Mouse (Mus musculus): Measurements from ENCODE around the gene Pglyrp2. TPM values are rescaled to one million over a fixed set of nuclear protein-coding genes. Genes with fewer than 3 reads are reported as not detected.

The Pglyrp2 gene
- total RNA-seq, 2 experiments from 2014 or later: 0.16 to 0.20 TPM

DNA sequence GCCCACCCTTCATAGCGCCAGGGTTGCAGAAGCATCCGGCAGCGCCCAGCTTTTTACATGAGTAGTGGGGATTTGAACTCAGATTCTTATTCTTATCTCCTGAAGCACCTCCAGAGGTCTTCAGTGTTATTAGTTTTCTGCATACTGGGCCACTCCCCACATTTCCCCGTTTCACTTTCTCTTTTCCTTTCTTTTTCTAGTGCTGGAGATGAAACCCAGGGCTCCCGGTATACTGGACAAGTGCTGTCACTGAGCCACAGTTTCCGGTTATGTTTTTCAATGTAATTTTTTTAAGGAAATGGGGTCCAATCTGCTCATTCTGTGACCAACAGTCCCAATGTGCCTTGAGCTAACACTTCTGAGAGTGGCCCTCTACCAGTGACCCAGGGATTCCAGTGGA, 12.1 kb downstream of the Pglyrp2 start:
- intact Hi-C loops (cut with DNase I): no loop called here
- no peak for DNase-seq (ENCODE audit: low spot score)

DNA sequence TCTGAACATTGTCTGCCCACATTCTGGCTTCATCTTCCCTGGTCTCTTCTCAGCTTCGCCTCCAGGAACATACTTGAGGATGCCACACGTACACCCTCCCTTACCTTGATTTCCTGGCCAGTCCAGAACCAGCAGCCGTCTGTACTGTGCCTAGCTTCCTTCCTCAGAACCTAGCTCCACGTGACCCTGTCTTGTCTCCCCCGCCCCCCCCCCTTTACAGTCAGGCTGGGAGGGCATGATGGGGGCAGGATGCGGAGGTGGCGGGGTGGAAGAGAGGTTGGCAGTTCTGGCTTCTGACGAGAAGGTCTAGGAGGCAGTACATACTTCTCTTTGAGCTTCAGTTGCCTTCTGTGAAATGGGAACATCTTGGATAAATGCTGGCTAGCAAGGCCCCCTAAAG, 20.6 kb downstream of the Pglyrp2 start, which contains the start of gene Rasal3:
Rasal3 (minus strand) TSS at position 167 of the 400 bp plus-strand sequence.
- intact Hi-C loops (cut with DNase I): no loop called here
- no peak for DNase-seq (ENCODE audit: low spot score)

DNA sequence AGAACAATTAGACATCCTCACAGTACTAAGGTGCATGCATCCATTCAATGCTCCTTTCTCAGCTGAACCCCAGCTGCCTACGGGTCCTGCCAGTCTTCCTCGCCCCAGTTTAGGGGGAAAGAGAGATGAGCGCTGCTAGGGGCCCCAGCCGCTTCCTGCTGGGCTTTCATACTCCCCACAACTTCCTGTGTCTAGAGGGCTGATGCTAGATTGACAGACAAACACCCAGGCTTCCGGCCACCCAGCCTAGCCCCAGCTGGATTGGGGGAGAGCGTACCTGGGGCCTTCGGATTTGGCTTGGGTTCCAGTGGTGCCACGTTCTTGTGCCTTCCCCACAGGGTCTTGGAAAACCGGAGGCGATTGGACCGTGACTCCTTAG, 21.2 kb downstream of the Pglyrp2 start:
- DNase-seq (ENCODE audit: low spot score): no peak
- intact Hi-C loops (cut with DNase I): no loop called here

DNA sequence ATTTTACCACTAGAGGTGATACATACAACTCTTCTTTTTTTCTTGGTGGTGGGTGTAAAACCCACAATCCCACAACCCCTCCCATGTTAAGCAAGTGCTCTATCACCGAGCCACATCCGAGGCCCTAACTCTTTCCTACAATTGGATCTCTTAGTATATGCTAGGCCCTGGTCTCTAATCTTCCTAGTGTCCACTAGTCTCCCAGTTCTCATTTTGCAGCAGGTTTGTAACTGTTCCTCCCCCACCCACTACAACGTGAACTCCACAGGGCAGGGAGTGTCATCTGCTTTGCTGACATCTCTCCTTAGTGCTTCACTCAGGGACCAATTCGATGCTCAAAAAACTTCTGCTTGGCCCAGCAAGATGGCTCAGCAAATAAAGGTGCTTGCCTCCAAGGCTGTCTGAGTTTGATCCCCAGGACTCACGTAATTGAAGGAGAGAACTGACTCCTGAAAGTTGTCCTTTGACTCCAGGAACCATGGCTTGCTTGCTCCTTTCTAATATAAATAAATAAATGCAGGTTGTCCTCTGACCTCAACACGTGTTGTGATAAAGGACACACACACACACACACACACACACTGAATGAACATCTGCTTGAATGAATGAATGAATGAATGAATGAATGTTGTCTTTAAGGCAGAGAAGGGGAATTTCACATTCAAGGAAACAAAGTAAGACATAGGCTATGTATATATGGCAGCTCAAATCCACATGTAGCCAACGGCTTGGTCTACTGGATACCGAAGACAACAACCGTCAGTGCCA, 21.8 kb downstream of the Pglyrp2 start:
- no peak for DNase-seq (ENCODE audit: low spot score)
- intact Hi-C loops (cut with DNase I): no loop called here

DNA sequence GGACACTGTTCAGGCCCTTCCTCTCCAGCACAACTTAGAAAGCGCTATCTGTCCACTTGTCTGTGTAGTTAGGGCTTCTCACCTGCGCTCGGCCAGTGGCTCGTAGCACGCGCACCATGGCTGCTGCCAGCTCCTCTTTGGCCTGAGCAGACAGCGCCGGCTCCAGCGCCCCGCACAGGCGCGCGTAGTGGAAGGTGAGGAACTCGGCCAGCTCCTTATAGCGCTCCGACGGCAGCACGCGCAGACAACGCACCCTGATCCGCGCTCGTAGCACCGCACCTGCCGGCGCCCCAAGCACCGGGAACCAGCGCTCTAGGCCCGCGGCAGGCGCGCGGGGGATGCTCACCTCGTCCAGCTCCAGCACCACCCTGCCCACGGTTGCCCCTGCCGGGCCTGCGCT, 27.7 kb downstream of the Pglyrp2 start:
- intact Hi-C loops (cut with DNase I): no loop called here
- no peak for DNase-seq (ENCODE audit: low spot score)

DNA sequence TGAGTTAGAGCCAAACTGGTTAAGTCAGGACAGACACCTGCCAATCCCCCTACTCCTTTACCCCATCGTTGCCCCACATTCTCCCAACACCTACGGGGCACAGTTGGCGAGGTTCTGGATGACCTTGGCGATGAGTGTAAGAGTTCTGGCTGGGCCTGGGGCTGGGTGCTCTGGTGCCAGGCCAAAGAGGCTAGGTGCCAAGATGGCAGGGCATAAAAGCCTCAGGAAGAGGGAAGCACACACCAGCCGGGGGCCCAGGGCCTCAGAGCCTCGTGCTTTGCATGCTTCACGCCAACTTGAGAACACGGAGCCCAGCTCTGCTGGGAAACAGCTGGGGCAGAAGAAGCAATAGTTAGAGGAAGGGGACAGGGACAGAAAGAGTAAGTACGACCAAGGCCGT, 30.0 kb downstream of the Pglyrp2 start:
- no peak for DNase-seq (ENCODE audit: low spot score)
- intact Hi-C loops (cut with DNase I): no loop called here

DNA sequence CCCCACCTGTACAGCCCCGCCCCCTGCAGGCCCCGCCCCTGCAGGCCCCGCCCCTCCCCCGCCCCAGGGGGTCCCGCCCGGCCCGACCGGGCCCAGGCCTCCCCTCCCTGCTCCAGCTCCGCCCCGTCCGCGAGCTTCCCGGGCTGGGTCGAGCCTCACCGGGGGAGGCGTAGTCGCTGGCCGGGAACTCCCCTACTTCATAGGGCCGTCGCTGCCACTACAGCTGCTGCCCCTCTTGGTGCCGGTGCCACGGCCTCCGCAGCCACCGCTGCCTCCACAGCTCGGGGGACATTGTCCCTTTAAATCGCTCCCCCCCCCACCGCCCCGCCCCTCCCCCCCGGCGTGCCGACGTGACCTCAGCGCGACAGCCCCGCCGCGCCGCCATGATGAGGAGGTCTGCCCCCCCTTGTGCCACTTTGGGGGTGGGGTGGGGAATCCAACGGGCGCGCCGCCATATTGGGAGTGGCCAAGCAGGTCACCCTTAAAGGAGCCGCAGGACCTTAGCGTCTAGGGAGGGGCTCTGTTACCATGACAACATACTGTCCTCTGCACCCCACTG, 34.8 kb downstream of the Pglyrp2 start, which contains the start of gene Wiz:
Wiz (minus strand) TSS at position 339 of the 559 bp plus-strand sequence.
- intact Hi-C loops (cut with DNase I): loop anchor here (1.0 to 5.0 kb wide), 3 partner anchors 25 to 103 kb away; partner anchors contain the start of gene Akap8l
- DNase-seq (ENCODE audit: low spot score): peak; percentile 89

DNA sequence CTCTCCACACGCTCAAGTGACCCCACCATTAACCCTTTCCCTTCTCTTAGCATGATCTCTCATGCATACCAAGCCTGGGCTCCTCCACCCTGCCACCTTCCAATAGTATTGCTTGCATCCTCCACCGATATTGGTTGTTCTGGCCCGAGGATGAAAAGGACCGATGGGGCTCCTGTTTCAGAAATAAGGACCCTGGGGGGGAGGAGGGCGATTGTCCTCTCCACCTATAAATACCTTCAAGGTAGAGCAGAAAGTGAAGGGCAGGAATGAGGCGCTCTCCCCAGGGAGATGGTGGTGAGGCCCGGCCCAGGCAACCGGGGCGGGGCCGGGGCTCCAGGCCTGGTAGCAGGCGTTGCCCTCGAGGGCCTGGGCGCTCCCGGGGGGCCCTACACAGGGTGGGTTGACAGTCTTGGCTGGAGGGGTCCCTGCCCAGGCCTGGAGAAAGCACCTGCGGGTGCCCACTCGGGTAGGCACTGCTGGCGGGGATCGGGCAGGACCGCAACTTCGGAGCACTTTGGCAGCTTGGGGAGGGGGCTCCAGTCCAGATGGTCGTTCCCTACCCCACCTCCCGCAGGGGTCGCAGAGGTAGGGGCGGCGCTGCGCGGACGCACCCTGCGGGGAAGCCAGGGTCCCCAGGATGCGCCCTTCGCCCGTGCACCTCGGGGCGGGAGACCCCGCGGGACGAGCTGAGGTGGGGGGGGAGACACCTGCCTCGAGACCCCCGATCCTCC, 35.4 kb downstream of the Pglyrp2 start:
- DNase-seq (ENCODE audit: low spot score): no peak
- intact Hi-C loops (cut with DNase I): loop anchor here (1.0 to 5.0 kb wide), 3 partner anchors 24 to 104 kb away; partner anchors contain the start of gene Akap8l

DNA sequence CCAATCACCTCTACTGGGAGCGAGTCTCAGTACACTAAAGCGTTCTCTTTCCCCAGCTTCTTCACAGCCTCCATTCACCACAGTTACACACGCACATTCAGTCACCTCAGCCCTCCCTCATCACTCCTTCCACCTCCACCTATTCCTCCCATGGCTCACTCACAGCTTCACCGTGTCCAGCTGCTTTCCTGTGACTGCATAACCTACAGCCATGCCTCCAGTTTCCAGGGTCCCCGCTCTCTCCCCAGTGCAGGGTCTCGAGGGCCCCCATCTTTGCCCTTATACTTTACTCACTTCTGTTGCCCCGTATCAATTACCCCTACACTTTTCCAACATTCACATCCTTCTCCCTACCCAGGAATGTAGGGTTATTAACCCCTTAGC, 36.0 kb downstream of the Pglyrp2 start:
- intact Hi-C loops (cut with DNase I): loop anchor here (5.0 kb wide), 2 partner anchors 36 to 104 kb away; partner anchors contain the start of gene Akap8l
- no peak for DNase-seq (ENCODE audit: low spot score)

DNA sequence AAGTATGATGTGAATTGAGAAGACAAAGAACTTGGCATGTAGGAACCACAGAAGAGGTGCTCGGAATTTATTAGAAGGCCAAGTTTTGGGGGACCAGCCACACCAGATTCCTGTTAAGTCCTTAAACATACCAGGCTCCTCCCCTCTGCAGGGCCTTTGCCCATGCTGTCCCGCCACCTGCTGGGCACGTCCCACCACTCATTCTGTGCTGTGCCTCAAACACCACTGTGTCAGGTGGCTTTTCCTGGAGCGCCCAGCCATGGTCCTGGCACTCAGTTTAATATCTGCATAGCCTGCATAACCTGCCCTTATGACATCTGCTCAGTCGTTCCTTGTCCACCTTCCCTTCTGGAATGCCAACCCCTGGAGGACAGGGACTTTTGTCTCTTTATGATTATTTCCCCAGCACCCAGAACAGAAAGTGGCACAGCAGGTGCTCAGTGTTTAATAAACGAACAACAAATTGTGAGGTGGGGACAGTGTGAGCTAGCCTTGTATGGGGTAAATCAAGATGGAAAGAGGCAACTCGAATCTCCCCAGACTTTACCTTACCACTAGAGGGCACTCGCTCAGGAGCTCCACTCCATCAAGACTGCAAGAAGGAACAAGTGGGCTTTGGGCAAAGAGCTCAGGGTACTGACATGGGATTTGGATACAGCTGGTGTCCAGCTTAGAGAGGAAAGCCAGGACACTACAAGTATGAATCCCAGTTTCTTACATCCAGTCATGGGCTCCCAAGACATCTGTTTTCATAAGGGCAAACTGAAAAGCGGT, 37.1 kb downstream of the Pglyrp2 start:
- intact Hi-C loops (cut with DNase I): loop anchor here (5.0 kb wide), 2 partner anchors 35 to 105 kb away; partner anchors contain the start of gene Akap8l
- no peak for DNase-seq (ENCODE audit: low spot score)

DNA sequence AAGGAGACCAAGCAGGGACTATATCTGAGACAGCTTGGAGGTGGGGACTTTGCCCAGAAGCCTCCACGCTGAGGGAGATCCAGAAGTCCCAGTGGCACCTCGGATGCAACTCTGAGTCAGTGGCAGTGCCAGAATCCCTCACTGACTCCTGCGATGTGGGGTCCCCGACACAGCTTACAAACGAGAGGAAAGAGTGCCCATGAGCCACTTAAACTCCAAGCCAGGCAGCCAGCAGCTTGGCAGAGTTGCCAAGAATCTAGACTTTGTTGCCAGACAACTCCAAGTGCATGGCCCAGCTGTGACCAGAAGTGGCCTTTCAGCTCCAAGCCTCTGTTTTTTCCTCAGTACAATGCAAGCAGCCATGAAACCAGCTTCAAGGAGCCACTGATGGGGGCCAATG, 40.3 kb downstream of the Pglyrp2 start:
- intact Hi-C loops (cut with DNase I): no loop called here
- DNase-seq (ENCODE audit: low spot score): peak; percentile 14

DNA sequence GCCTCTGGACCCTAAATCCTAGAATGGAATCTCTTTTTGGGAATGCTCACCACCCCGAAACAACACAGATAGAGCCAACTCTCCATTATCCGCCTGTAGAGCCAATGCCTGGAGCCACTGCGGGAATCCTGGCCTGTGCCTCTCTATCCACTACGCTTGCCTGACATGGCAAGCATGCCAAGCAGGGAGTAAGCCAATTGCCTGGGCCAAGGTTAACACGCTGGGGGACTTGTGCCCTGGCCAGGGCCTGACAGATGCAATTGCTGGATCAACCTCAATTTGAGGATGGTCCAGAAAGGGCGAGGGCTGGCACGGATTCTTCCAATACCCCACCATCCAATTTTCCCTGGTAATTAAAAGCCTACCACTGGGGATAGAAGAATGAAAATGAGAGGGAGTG, 41.4 kb downstream of the Pglyrp2 start:
- DNase-seq (ENCODE audit: low spot score): peak; percentile 25
- intact Hi-C loops (cut with DNase I): no loop called here

DNA sequence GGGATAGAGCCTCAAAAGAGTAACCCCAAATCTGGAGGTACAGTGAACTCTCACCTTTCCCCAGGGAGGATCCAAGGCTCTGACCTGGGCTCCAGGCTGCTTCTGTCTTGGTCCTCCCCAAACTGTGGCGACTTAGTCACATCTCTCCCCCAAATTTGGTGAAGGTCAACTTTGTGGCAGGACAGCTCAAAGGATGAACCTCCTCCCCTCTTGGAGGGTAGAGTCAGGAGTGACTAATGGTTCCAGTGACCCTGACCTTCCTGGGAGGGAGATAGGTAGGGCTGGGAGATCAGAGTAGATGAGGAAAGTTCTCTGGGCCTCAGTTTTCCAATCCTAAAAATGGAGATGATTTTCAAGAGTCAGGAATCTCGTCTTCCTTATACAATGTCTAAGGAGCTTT, 45.2 kb downstream of the Pglyrp2 start:
- DNase-seq (ENCODE audit: low spot score): no peak
- intact Hi-C loops (cut with DNase I): no loop called here

DNA sequence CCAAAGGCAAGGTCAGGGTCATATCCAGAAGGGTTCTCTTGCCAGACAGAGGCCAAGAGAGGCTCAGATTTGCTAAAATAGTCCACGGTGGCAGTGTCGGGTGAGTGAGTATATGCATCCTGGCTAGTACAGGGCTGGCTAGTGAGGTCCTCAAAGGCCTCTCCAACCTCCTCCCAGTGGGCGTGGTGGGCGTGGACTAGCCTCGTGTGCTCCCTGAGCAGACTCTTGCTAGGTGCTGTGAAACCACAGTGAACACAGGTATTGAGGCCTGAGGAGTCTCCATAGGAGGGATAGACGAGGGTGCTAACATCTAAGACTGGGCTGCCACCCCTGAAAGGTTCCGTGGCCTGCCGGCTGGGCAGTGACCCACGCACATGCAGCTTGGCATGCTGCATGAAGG, 46.8 kb downstream of the Pglyrp2 start:
- intact Hi-C loops (cut with DNase I): no loop called here
- no peak for DNase-seq (ENCODE audit: low spot score)

DNA sequence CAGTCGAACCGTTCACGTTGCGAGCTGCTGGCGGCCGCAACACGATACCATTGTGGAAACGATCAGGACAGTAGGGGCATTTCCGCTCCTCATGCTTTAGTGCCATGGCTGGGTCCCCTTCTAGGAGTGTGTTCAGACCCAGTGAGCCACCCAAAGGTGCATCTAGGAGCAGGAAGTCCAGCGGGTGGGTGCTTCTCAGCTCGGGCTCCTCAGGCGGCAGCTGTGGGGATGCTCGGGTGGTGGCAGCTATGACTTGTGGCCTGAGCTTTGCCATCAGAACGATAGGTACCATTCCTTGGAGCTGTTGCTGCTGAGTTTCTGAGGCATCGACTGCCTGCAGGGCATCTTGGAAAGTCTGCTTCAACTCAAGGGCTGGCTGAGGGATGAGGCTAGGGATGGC, 47.5 kb downstream of the Pglyrp2 start:
- intact Hi-C loops (cut with DNase I): no loop called here
- DNase-seq (ENCODE audit: low spot score): no peak

DNA sequence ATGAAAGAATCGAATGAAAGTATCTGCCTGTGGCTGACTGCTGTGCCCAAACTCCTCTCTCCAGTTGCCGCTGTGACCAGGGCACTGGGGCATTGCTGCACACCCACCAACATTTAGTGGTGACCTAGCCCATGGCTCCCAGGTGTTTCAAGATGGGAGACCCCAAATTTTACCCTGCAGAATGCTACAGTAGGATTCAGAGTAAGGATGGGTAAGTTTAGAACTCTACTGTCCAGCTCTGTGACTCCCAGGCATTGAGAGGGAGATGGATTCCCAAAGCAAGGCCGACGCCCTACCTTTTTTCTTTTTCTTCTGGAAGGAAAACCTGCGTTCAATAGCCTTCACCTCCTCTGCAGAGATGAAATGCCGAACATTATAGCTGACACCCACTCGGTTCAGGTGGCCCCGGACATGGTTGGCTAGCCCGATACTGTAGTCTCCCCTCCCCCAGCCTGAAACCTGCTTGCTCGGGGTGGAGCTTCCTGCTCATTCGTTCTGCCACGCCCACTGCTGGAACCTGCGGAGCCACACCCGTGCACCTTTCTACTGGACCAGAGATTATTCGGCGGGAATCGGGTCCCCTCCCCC, 54.9 kb downstream of the Pglyrp2 start:
- intact Hi-C loops (cut with DNase I): no loop called here
- no peak for DNase-seq (ENCODE audit: low spot score)

DNA sequence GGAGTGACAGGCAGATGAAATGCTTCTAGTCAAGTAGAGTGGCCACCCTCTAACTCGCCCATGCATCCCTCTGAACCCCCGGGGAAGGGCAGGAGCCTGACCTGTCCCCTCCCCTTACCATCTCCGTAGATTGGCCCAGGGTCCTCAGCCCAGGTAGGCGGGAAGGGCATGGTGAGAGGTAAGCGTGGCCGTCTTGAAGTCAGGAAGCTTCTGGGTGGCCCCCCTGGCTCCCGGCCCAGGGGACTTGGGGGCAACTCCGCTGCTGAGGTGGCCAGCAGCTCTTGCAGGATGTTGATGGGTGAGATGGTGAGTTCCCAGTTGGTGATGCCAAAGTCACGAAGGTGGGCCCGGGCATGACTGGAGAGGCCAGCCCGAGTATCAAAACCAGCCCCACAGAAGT, 56.3 kb downstream of the Pglyrp2 start:
- intact Hi-C loops (cut with DNase I): no loop called here
- DNase-seq (ENCODE audit: low spot score): no peak

DNA sequence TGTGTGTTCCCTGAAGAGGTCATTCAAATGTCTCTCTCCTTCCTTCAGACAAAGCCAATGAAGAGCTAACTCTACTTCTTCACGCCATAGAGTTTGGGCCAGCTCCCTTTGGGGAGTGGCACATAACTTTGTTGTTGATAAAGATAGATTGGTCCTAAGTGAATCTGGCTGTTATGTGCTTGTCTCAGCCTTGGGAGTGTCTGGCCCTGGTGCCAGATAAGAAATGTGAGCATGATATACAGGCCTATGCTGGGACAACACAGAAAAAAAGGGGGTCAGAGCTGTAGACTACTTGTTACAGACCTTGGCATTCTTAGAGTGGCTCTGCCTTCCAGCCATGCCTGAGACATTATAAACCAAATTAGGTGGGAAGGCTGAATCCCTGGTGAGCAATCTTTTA, 58.7 kb downstream of the Pglyrp2 start:
- no peak for DNase-seq (ENCODE audit: low spot score)
- intact Hi-C loops (cut with DNase I): no loop called here

DNA sequence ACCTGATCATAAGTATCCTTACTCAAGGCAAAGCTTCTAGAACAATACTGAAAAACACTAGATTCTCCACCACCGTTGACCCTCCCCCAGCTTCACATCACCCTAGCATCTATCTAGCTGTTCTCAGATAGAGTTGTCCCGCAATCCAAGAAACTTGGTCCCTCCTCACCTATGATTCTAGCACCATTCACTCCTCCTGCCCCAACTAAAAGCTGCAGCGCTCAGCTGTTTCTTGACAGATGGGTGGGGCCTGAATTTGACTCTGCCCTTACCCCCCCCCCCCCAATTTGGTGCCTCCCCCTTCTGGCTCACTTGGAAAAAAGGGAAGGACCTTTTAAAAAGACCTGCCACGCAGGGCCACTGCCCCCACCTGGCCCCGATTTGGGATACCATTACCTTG, 59.1 kb downstream of the Pglyrp2 start:
- intact Hi-C loops (cut with DNase I): loop anchor here (1.0 to 5.0 kb wide), 2 partner anchors 24 to 43 kb away; partner anchors contain the start of genes Akap8 and Wiz

DNA sequence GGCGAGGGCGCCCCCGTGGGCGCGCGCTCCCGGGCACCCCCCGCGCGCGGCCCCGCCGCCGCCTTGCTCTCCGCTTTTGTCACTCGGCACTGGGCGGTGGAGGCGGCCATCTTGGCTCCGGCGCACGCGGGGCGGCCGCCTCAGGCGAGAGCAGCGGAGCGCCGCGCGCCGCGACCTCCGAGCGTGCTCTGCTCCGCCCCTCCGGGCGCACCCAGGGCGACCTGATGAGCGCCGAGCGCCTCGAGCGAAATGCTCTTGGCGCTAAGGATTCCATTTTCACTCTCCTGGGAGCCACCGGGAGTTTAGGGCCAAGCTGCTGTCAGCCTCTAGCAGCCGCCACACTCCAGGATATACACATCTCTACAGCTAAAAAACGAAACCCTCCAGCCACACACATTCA, 59.6 kb downstream of the Pglyrp2 start:
- peak; percentile 81 for DNase-seq (ENCODE audit: low spot score)
- intact Hi-C loops (cut with DNase I): loop anchor here (1.0 to 5.0 kb wide), 2 partner anchors 25 to 42 kb away; partner anchors contain the start of genes Akap8 and Wiz

More for the DNA sequence above, 59.1 kb downstream of the Pglyrp2 start:
- DNase-seq (ENCODE audit: low spot score): no peak
